Mouse (Mus musculus): ENCODE data around the gene Rapgef1.

Rapgef1 gene

DNA sequence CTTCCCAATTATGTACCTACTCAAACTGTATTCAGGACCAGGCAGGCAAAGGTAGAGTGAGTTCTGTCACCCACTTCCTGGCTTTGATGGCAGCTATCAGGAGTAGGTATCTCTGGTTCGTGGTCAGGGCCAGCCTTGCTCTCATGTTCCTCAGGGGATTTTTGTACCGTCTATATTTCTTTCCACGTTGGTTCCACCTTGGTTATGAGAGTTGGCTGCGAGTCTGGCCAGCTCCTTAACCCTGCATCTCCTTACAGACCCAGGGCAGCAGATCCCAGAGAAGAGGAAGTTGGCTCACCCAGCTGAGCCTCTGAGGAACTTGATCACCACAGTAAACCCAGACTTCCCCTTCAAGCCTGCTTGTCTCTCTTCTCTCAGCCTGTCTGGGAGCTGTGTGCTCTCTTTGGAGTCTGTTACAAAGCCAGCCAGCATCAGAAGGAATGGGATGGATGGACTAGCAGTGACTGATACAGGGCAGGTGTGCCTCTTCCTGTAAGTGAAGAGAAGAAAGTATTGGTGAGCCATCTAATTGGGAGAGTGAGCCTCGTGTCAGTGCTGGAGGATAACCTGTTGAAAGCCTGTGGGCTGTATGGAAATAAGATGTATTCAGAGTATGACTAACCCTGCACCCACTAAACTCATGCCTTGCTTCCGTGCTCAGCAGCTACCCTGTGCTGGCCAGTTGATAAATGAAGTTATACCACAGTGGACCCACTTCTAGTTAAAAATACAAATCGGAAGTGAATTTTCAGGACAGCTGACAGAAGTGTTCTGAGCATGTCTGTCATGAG lies 53.4 kb downstream of the Rapgef1 start:
- peak; percentile 42 to 51 for DNase-seq (ENCODE audit: low spot score in 2 of 2)

DNA sequence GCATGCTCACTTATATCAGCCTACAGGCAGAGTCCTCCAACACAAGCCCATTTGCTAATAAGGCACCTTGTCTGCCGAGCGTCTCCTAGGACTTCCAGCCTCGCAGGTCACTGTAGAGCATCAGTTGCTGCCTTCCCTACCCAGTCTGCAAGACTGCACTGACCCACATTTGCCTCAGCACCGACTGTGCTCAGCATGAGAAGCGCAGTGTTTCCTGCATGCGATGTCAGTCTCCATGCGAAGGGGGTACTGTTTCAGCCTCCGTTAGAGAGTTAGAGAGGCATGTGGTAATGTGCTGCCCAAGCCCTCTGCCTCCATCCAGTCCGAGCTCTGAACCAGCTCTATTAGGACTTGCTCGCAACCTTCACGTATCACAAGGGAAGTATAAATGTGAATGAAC lies 54.6 kb downstream of the Rapgef1 start:
- DNase-seq (ENCODE audit: low spot score in 2 of 2), result no peak

DNA sequence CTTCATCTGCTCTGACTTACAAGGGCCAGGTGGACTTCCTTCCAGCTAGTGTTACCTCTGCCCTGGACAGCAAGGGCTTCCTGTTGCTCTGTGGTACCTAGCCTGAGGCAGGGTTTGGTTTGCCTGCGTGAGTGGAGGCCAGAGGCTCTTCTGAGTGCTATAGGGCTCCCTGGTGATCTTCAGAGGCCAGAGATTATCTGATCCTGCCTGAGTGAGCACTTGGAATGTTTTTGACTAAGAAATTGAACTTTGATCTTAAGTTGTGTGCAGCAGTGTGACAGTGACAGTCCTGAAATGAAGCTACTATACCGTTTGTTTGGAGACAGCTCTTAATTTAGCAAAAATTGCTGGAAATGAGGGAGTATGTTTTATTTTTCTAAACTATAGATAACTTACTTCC lies 55.0 kb downstream of the Rapgef1 start:
- no peak for DNase-seq (ENCODE audit: low spot score in 2 of 2)

DNA sequence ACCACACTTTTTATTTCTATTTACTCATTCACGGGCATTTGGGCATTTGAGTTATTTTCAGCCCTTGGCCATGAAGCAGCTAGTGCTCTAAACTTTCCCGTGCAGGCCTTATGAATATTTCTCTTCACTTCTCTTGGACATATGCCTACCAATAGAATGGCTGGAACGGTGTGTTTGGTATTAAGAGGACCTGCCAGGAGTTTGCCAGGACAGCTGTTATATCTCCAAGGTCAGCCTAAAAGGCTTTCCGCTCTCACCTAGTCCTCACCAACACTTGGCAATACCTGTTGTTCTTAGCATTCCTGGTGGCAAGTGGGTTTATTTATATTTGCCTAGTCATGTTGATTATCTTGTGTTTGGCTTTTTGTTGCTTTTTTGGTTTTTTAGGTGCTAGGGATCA lies 56.3 kb downstream of the Rapgef1 start:
- no peak for DNase-seq (ENCODE audit: low spot score in 2 of 2)

DNA sequence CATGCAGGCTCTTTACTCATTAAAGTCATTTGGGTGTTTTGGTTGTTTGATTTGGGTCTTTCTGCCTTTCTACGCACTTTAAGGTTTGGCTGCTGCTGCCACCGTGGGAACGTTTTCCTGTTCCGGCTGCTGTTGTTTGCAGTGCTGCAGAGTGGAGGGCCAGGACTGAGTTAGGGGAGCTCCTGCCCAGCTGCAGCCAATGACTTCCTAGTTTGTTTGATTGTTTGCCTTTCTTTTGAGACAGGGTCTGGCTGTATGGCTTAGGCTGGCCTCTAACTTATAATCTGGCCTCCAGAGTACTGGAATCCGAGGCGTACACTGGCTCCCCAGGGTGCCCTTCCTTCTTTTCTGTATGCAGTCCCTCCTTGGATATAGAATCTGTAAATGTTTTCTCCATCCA lies 57.0 kb downstream of the Rapgef1 start:
- no peak for DNase-seq (ENCODE audit: low spot score in 2 of 2)

DNA sequence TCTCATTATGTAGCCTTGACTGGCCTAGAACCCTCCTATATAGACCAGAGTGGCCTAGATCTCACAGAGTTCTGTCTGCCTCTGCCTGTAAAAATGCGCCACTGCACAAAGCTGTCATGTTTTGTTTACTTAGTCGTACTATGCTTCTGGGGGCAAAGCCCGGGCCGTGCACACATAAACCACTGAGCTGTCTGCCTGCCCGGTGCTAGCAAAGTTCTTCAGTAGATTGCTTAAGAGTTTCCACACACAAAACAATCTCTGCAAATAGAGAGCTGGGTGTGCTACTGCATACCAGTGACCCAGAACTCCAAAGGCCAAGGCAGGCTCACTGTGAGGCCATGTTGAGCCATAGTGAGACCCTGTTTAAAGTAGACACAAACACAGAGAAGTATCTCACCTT lies 58.3 kb downstream of the Rapgef1 start:
- DNase-seq (ENCODE audit: low spot score in 2 of 2), result no peak

DNA sequence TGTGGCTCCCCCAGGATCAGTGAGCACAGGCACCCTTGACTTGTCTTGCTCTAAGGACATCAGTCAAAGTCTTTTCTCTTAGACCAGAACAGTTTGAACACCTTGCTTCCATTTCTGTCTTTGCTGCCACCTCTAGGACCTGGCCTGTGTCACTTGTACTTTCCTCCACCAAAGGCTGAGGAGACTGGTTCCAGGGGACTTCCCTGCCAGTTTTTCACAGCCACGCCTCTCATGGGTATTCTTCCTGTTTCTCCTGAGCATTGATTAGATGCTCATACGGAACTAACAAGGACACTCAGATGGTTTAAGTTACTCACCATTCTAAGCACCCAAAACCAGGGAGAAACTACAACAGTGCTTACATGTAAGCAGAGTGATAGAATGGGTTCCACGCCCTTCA lies 59.0 kb downstream of the Rapgef1 start:
- peak; percentile 55 to 61 for DNase-seq (ENCODE audit: low spot score in 2 of 2)

DNA sequence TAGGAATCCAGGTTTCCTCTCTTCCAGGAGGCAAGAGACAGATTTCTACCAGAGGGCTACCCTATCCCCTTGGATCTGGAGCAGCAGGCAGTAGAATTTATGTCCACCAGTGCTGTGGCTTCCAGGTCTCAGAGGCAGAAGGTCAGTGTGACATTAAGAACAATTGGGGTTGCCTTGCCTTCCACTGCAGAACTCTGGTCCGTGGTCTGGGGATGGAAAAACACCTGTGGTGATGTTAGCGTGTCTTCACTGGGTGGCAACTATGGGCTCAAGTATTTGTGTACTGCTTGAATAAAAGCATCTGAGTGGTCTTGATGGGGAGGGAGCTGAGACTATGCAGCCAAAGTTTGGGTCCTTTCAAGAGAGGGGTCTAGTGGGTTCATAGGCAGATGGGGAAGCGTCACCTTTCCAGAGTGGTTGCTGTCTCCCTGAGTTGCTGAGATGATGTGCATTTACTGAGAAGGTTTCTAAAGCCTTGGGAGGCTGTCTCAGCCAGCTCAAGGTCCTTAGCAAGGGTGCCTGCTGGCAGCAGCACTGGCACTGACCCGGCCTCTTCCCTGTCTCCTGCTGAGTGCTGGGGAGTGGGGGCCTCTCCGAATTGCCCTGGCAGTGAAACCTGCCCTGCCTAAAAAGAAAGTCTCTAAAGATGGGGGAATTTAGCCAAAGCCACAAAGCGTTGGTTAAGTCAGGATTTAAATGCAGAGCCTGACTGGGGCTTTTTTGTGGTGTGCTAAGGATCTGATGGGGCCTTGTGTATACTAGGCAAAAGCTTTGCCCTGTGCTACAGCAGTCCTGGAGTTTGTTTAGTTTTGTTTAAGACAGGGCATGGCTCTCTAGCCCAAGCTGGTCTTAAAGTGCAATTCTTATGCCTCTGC lies 60.4 kb downstream of the Rapgef1 start:
- DNase-seq (ENCODE audit: low spot score in 2 of 2), result no peak

DNA sequence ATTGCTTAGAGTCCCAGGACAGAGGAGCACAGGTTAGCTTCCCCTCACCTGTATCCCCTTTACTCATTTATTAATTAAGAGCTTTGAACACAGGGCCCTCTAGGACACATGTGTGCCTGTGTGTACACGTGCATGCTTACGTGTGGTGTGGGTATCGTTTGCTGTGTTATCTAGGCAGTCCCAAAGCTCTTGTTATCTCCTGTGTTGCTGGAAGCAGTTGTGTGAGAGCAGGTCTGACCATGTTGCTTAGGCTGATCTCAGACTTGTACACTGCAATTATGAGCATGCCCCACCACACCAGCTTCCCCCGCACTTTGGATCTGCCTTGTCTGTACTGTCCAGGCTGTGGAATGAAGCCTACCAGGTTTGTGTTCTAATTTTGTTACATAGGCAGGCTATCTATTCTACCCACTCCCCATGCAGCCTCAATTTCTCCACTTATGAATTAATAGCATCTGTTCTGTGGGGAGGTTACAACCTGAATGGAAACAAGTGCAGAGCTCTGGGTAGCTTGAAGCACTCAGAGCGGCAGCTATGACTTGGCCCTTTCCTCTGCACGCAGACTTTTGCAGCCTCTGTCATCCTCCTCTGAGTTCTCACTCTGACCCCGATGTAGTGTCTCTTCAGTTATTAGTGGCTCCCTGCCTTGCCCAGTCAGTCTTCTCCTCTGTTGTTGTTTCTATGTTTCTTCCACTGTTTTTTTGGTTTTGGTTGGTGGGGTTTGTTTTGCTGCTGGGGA lies 63.9 kb downstream of the Rapgef1 start:
- DNase-seq (ENCODE audit: low spot score in 2 of 2), result no peak

DNA sequence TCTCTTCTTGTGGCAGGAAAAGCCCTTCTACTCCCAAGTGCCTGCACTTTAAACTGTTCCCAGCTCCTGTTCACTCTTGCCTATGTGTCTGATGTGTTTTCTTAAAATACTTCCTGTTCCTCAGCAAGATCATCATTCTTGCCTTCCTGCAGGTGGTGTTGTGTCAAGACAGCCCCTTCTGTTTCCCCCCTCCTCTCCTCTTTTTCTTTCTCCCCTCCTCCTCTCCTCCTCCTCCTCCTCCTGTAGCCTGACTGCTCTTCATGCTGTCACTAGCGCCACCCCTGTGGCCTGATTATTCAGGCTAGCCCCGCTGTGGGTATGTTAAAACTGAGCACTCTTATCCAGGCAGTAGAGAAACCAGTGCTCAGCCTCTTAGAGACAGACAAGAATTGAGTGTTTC lies 65.0 kb downstream of the Rapgef1 start:
- DNase-seq (ENCODE audit: low spot score in 2 of 2), result no peak

DNA sequence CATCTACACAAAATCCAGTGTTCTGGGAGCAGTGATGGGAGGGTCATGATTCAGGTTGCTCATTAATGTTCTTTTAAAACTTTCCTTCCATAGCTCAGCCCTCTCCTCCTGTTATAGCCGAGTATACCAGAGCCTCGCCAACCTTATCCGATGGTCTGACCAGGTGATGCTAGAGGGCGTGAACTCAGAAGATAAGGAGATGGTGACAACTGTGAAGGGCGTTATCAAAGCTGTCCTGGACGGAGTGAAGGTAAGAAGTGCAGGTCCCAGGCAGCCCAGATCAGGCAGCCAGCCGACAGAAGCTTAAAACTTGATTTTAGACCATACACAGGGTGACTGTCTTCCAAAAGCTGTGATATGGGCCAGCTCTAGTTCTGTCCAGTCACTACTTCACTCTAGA lies 69.5 kb downstream of the Rapgef1 start:
- no peak for DNase-seq (ENCODE audit: low spot score in 2 of 2)

DNA sequence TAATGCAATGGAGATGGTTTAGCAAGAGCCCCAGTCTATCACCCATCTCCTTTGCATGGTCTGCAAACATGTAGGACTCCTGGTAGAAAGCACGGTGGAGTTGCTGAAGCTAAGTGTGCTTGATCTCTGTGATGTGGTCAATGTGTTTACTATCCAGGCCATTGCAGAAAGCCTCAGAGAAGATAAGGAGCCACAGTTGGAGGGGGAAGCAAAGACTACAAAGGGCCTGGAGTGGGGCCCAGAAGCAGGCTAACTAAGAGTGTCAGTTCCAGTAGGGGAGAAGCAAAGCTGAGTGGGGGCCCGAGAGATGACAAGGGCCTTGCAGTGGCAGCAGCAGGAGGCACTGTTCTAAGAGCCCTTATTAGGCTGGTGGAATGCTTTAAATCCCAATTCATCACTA lies 70.0 kb downstream of the Rapgef1 start:
- DNase-seq (ENCODE audit: low spot score in 2 of 2), result no peak

DNA sequence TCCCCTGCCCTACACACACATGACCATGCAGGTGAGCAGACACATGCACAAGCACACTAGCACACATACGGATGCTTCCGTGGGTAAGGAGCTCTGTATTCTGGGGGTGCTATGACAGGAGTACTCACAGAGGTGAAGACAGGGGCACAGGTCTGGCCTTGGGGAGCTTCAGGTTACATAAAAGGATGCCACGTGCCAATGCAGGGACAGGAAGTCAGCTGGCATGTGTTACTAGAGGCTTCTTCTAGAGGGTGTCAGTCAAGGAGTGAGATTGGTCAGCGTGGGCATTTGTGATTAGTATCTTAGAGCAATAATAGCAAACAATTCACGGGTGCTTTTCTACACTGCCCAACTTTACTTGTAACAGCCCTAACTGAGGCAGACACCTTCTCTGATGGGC lies 71.5 kb downstream of the Rapgef1 start:
- DNase-seq (ENCODE audit: low spot score in 2 of 2), result peak; percentile 48 to 64

DNA sequence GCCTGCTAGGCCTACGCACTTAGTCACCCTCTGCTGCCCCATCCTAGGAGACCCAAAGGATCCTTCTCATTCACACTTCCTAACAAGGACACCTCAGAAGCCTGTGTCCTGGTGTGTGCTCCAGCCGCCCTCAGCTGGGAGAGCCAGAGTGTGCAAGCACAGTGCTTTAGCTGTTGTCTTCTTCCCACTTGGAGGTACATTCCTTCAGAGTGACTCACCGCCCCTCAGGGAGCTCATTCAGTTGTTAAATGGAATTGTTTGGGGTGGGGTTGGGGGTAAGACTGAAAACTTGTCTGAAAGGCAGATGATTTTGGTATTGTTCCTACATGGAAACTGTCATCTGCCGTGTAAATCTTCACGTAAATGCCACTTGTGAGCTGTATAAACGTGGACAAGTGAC lies 72.0 kb downstream of the Rapgef1 start:
- no peak for DNase-seq (ENCODE audit: low spot score in 2 of 2)

DNA sequence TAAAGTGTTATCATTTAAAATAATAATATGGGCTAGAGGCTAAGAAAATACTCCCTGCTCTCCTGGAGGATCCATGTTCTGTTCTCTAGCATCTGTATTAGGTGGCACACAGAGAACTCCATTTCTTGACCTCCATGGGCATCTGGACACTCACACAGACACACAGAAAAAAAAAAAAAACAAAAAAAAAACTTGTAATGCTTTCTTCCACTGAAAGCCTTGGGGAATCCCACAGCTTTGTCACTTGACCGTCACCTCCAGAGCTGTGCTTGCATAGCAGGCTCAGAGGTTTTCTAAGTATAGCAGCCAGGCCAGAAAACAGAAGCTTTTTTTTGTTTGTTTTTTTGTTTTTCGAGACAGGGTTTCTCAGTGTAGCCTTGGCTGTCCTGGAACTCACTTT lies 72.7 kb downstream of the Rapgef1 start:
- DNase-seq (ENCODE audit: low spot score in 2 of 2), result no peak

DNA sequence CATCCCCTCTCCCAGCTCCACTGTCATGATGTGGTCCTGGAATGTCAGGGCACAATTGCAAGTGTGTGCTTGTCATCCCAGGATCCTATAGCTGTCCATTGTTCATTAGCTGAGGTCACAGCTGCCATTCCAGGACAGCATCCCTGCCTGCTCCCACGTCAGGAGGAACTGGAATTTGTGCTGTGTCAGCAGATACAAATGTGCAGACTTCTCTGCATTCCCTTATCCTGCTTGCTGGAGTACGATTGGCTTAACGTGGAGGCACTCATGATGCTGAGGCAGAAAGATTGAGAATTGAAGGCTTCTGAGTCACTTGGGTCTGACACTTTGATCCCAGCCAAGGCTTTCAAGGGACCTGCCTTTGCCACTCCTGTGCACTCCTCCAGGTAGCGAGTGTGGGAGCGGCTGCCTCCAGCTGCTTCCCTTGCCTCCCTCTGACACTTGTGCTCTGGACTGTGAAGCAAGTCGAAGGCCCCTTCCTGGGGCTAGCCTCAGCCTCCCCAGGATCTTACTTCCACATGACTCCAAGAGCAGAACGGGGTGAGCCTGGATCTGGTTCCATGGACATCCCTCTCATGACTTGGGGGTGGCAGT lies 76.8 kb downstream of the Rapgef1 start:
- no peak for DNase-seq (ENCODE audit: low spot score in 2 of 2)

DNA sequence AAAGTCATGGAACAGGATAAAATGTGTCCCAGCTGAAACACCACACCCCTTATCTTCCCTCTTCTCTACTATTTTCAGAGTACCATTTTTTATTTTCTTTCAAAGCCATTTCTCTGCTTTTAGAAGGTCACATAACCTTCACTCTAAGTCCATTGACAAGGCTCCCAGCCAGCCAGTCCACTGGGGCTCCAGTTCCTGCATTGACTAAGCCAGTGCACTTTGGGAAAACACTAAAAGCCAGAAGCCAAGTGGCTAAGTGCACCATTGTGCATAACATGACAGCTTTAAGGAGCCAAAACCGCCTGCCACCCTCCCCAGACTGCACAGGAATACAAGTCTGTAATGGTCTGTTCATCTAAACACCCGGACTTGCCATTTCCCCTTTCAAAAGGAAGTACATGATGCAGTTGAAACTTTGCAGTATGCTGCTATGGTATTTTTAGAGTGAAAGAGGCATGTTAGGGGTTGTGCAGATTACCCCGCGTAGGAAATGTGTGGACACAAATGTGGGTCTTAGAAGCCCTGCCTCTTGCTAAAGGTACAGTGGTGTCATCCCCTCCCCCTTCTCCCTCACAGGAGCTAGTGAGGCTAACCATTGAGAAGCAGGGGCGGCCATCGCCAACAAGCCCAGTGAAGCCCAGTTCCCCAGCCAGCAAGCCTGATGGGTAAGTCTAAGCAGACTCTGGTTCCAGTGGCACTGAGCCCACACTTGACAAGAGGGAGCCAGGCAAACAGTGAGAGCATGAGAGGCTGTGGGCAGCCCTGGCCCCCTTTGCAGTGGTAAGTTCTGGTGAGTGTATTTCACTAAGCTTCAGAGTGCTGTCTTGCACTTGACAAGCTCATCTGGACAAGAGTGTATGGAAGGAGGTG lies 79.1 kb downstream of the Rapgef1 start:
- DNase-seq (ENCODE audit: low spot score in 2 of 2), result no peak

DNA sequence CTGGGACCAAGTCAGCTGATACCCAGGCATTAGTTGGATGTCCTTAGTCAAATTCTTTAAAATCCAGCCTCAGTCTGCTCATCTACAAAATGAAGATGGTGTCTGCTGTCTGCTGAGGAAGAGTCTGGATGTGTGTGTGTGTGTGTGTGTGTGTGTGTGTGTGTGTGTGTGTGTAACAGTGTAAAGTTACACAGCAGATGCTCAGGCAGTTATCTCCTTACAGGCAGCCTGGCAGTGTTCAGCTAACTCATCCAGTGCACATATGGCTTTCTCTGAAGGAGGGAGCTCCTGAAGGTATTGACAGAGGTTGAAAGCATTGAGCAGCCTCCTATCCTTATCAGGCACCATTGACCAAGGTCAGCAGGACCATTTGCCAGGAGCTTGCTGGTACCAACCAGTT lies 81.4 kb downstream of the Rapgef1 start:
- DNase-seq (ENCODE audit: low spot score in 2 of 2), result no peak

DNA sequence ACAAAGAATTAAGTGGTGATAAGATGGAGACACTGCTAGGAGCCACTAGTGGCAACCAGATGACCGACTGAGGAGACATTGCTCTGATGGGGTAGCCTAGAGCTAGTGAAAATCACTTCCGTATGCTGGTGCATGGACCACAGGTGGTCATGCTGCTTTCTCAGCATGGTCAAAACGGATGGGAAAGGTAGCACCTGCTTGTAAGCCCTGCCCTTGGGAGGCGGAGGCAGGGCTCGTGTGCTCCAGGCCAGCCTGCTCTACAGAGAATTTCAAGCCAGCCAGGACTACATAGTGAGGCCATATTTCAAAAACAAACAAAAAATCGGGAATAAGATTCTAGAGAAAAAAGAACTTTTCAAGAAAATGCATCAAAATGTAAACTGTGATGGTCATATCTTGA lies 81.9 kb downstream of the Rapgef1 start:
- no peak for DNase-seq (ENCODE audit: low spot score in 2 of 2)

DNA sequence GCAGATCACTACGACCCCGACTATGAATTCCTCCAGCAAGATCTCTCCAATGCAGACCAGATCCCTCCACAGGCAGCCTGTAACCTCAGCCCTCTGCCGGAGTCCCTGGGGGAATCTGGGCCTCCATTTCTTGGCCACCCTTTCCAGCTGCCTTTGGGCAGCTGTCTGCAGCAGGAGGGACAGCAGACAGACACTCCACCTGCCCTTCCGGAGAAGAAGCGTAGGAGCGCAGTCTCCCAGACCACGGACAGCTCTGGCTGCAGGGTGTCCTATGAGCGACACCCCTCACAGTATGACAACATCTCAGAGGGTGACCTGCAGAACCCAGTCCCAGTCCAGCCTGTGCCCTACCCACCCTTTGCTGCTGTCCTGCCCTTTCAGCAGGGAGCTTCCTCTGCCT lies 82.7 kb downstream of the Rapgef1 start:
- no peak for DNase-seq (ENCODE audit: low spot score in 2 of 2)
